Mouse (Mus musculus) intestine, postnatal 0 days (tissue): ENCODE data around the gene Fbxl16. TPM values are rescaled to one million over a fixed set of nuclear protein-coding genes. Genes with fewer than 3 reads are reported as not detected.

Experiments
- ATAC-seq: fragments of 200-750 bp; cut with Nextera tagmentation; 2 replicates; pipeline ENCODE4 v1.8.0; 2017; ENCODE audit warnings: mild to moderate bottlenecking, moderate TSS enrichment, moderate library complexity
- H3K27ac ChIP-seq: fragments of 300-500 bp; sonication (generic); 2 replicates; pipeline ENCODE4 v1.5.1; 2014; ENCODE audit warnings: mild to moderate bottlenecking, low read depth, low read length, moderate library complexity
- H3K27me3 ChIP-seq: fragments of 300-500 bp; sonication (generic); replicated peaks from 2 replicates; pipeline ENCODE4 v1.6.1; 2014; ENCODE audit warnings: low read length, mixed read lengths; ENCODE audit not compliant: control insufficient read depth, insufficient read depth
- H3K36me3 ChIP-seq: fragments of 300-500 bp; sonication (generic); 2 replicates; pipeline ENCODE4 v1.6.1; 2014; ENCODE audit warnings: mild to moderate bottlenecking, moderate library complexity; ENCODE audit not compliant: control insufficient read depth, insufficient read depth
- H3K4me1 ChIP-seq: fragments of 300-500 bp; sonication (generic); replicated peaks from 2 replicates; pipeline ENCODE4 v1.6.1; 2014; ENCODE audit warnings: antibody characterized with exemption, low read length, mixed read lengths; ENCODE audit not compliant: control insufficient read depth, insufficient read depth
- H3K4me2 ChIP-seq: fragments of 300-500 bp; sonication (generic); replicated peaks from 2 replicates; pipeline ENCODE4 v1.6.1; 2014; ENCODE audit warnings: low read depth, mild to moderate bottlenecking, moderate library complexity
- H3K4me3 ChIP-seq: fragments of 300-500 bp; sonication (generic); 2 replicates; pipeline ENCODE4 v1.5.1; 2014; ENCODE audit warnings: low read depth, low read length
- H3K9ac ChIP-seq: fragments of 300-500 bp; sonication (generic); 2 replicates; pipeline ENCODE4 v1.6.1; 2014; ENCODE audit warnings: mild to moderate bottlenecking, low read depth, low read length
- H3K9me3 ChIP-seq: fragments of 300-500 bp; sonication (generic); 2 replicates; pipeline ENCODE4 v1.6.1; 2016; ENCODE audit warnings: mixed run types; ENCODE audit not compliant: control insufficient read depth
- CTCF ChIP-seq: sonication (generic); IDR thresholded peaks from 2 replicates; pipeline ENCODE4 v1.5.1; 2016; ENCODE audit warnings: low read depth, mild to moderate bottlenecking, control low read depth, antibody characterized with exemption, moderate library complexity
- WGBS: fragments of 180-500 bp; shearing (Covaris S2); extraction: QIAGEN DNeasy Blood & Tissue Kit; methylation state at CpG from one replicate; pipeline ENCODE4 v1.1.7; 2014; 5-methylcytosine and 5-hydroxymethylcytosine counted together
- polyA plus RNA-seq: library from polyadenylated mRNA; unstranded; fragments of >200 nt; fragmentation: Nextera tagmentation; extraction: Ambion mirVana; gene quantifications from 2 replicates; pipeline ENCODE4 v1.2.1, GENCODE M21; 2015

Fbxl16 gene
- polyA plus RNA-seq, 1 experiment from 2014 or later = 1.1 TPM

- Histone ChIP-seq H3K27me3 (no peaks in the 10 kb centered on the region), H3K9ac (no peak overlapping the region), H3K27ac (no peak overlapping the region), H3K4me2 (no peak overlapping the region), H3K36me3 (no peaks in the 10 kb centered on the region), H3K9me3 (no peaks in the 10 kb centered on the region), H3K4me3 (no peak overlapping the region), H3K4me1 (0 out of 2 replicates have a peak, but pooled peaks cover 8% of the 10 kb centered on the region)
- ATAC-seq = no peak
- WGBS = 92% methylated on average over 14 of the region's 14 CpGs
- no peak for TF ChIP-seq CTCF
Measured at GRCm38 (mm10) chr17:25864311-25864710, 55.4 kb downstream of the Fbxl16 start.

GRCm38 (mm10) chr17:25865288-25865687 is 56.4 kb downstream of the Fbxl16 start:
- peak; percentile 14; the same call in 1 of the 2 replicates for ATAC-seq
- Histone ChIP-seq H3K27ac (peak overlapping the region; percentile 57), H3K27me3 (no peaks in the 10 kb centered on the region), H3K36me3 (no peaks in the 10 kb centered on the region), H3K9ac (no peak overlapping the region), H3K4me1 (0 out of 2 replicates have a peak, but pooled peaks cover 8% of the 10 kb centered on the region), H3K9me3 (no peaks in the 10 kb centered on the region), H3K4me3 (no peak overlapping the region), H3K4me2 (peak overlapping the region; percentile 48)
- WGBS = 46% methylated on average over 11 of the region's 11 CpGs
- no peak for TF ChIP-seq CTCF

GRCm38 (mm10) chr17:25866172-25866571 is 57.3 kb downstream of the Fbxl16 start:
- H3K9me3 ChIP-seq = no peaks in the 10 kb centered on the region
- 68% methylated on average over 3 of the region's 3 CpGs for WGBS
- no peak overlapping the region for H3K4me2 ChIP-seq
- no peak for ATAC-seq
- H3K4me3 ChIP-seq = no peak overlapping the region
- no peaks in the 10 kb centered on the region for H3K27me3 ChIP-seq
- TF ChIP-seq CTCF = no peak
- H3K36me3 ChIP-seq = no peaks in the 10 kb centered on the region
- H3K27ac ChIP-seq = no peak overlapping the region
- 0 out of 2 replicates have a peak, but pooled peaks cover 4% of the 10 kb centered on the region for H3K4me1 ChIP-seq
- no peak overlapping the region for H3K9ac ChIP-seq

GRCm38 (mm10) chr17:25867509-25867835 is 58.6 kb downstream of the Fbxl16 start:
- H3K9me3 ChIP-seq = no peaks in the 10 kb centered on the region
- 0 out of 2 replicates have a peak, but pooled peaks cover 4% of the 10 kb centered on the region for H3K4me1 ChIP-seq
- peak overlapping the region; percentile 70 for H3K4me3 ChIP-seq
- peak overlapping the region; percentile 66; the same call in 1 of the 2 replicates for H3K9ac ChIP-seq
- H3K4me2 ChIP-seq = peak overlapping the region; percentile 97
- no peaks in the 10 kb centered on the region for H3K36me3 ChIP-seq
- WGBS = 6% methylated on average over 7 of the region's 7 CpGs
- peak overlapping the region; percentile 81 for H3K27ac ChIP-seq
- no peak for ATAC-seq
- H3K27me3 ChIP-seq = no peaks in the 10 kb centered on the region
- TF ChIP-seq CTCF = no peak

GRCm38 (mm10) chr17:25867836-25868600 is 59.1 kb downstream of the Fbxl16 start:
- Histone ChIP-seq H3K27ac (peak overlapping the region; percentile 81), H3K4me1 (0 out of 2 replicates have a peak, but pooled peaks cover 4% of the 10 kb centered on the region), H3K27me3 (no peaks in the 10 kb centered on the region), H3K9ac (peak overlapping the region; percentile 66), H3K36me3 (no peaks in the 10 kb centered on the region), H3K9me3 (no peaks in the 10 kb centered on the region), H3K4me3 (peak overlapping the region; percentile 70), H3K4me2 (peak overlapping the region; percentile 97)
- WGBS = 1% methylated on average over 40 of the region's 42 CpGs
- no peak for TF ChIP-seq CTCF
- peak; percentile 32 for ATAC-seq

GRCm38 (mm10) chr17:25868601-25869191 is 59.8 kb downstream of the Fbxl16 start, which contains the start of gene Mcrip2:
Mcrip2 (minus strand) TSS chr17:25868764.
- peak; percentile 60 for ATAC-seq
- 0 out of 2 replicates have a peak, but pooled peaks cover 4% of the 10 kb centered on the region for H3K4me1 ChIP-seq
- no peaks in the 10 kb centered on the region for H3K36me3 ChIP-seq
- H3K4me2 ChIP-seq = peak within 1 kb of the TSS; percentile 97
- H3K27me3 ChIP-seq = no peaks in the 10 kb centered on the region
- H3K4me3 ChIP-seq = peak within 1 kb of the TSS; percentile 70
- H3K27ac ChIP-seq = peak within 1 kb of the TSS; percentile 81
- peak; percentile 45; the same call in 1 of the 2 replicates for TF ChIP-seq CTCF
- under 1% methylated on average over 21 of the region's 24 CpGs for WGBS
- no peaks in the 10 kb centered on the region for H3K9me3 ChIP-seq
- peak within 1 kb of the TSS; percentile 66 for H3K9ac ChIP-seq
